Mouse (Mus musculus): Measurements from ENCODE around the gene Taok3.

The Taok3 gene

DNA sequence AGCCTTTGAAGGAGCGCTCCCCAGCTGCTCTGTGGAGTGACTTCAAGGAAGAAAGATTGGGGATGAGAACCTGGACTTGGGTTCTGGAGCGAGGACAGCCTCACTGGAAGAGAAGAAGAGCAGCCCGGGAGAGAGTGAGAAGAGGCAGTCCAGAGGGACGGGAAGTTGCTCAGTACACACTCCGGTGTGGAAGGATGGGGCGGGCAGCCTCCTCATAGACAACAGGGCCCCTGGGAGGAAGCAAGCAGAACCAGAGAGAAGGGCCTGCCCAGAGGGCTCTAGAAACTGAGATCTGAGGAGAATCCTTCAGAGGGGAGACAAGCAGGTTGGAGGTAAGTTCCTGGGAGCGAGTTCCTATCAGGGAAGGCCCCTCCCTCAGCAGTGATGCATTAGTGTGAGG, 20.4 kb downstream of the Taok3 start:
- DNase-seq (ENCODE audit: inconsistent age in 2 of 2, low spot score in 1 of 2) = peak in 1 of 2 experiments; percentile 27

DNA sequence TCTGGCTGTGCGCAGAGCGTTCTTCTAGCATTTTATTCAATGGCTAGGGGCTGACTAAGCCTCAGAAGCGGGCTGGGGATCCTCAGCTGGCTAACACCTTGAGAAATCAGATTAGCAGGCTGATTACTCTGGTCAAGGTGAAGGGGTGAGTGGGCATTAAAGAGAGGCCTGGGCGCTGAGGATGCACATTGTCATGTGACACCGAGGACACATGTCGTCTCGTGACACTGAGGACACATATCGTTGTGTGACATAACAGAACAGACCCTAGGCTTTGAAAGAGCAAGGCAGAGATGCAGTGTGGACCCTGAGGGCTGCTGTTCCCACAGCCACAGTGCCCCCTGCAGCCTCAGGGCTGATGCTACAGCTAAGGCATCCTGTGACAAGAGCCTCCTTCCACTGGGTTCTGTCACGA, 23.8 kb downstream of the Taok3 start:
- peak in 1 of 2 experiments; percentile 75 for DNase-seq (ENCODE audit: inconsistent age in 2 of 2, low spot score in 1 of 2)

GRCm38 (mm10) chr5:117146165-117146564, 26.2 kb downstream of the Taok3 start:
- peak in 1 of 2 experiments; percentile 21 for DNase-seq (ENCODE audit: inconsistent age in 2 of 2, low spot score in 1 of 2)

DNA sequence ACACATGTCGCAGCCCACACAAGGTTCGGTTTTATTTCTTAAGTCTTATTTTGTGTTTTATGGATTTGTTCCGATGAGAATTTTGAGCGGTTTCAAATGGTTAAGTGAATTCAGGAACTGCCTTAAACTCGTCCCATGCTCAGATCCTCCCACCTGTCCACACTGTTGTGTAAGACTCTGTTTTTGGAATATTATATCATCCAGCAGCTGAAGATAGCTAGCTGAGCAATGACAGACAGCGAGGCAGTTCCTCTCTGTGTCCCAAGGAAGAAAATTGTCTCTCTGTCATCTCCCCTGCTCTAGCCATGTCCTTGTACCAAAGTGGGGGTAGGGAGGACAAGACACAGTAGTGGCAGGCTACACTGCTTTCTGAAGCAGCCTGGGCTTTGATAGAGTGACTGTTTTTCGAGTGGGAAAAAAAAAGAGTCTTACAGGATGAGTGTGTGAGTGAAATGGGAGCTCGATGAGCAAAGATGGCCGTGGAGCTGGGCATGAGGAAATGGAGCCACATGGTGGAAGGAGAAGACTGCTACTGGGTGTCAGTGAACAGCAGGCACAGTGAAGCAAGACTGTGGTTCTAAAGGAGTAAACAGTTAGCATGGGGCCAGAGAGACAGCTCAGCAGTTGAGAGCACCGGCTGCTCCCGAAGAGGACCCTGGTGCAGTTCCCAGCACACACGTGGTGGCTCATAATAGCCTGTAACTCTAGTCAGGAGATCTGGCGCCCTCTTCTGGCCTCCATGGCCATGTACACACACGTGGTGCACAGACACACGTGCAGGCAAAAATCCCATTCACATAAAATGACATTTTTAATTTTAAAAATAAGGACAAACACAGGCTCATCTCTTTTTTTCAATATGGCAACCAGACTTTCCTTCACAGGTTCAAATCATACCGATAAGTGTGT, 27.5 kb downstream of the Taok3 start:
- DNase-seq (ENCODE audit: inconsistent age in 2 of 2, low spot score in 1 of 2) = peak in 1 of 2 experiments; percentile 22

DNA sequence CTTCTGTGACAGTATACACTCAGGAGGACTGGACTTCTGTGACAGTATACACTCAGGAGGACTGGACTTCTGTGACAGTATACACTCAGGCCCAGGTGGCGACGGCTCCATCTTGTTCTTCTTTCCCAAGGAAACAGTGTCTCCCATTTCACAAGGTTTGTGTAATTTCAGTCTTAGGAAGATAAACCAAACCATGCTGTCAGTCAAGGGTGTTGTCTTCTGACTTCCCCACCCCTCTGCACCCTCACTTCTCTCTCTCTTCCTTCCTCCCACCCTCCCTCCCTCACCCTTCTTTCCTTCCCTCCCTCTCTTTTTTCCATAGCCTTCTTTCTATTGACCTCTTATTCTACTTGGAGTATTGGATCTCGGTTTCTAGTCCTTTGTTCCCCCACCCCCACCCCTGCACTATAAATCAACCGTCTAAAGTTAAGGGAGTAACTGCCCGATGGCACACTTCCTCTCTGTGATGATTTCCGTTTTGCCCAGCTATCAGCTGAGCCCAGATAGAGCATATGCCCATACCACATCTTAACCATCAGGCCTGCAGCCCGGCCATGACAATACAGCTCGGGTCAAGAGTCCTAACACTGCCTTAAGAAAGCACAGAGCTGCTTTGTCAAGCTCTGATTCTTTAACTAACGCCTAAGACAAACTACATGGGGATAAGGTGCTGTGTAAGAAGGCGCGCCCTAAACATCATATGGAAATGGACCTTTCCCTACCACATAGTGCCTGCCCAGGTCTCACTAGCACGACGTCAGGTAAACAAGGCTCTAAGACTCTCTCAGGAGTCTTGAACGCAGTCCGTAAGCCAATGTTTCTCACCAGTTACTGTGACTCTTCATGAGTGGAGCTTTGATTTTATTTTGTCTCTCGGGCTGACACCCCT, 29.4 kb downstream of the Taok3 start:
- DNase-seq (ENCODE audit: inconsistent age in 2 of 2, low spot score in 1 of 2) = no peak

DNA sequence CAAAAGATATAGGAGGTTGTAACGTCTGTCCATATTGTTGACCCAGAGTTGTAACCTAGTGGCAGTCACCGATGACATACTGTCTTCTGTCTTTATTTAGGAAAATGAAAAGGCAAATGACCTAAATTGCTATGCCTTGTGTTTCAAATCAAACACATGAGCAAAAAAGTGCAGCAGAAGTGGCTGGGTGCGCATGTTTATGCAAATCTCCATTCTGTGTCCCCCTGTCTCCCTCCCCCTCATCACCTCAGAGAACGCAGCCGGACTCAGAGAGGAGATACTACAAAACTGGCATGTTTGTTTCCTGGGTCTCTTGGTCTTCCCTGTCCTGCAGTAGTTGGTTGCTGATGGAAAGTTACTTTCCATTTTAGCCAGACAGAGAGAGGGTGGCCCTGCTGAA, 30.1 kb downstream of the Taok3 start:
- no peak for DNase-seq (ENCODE audit: inconsistent age in 2 of 2, low spot score in 1 of 2)

GRCm38 (mm10) chr5:117152944-117153343, 33.0 kb downstream of the Taok3 start:
- no peak for DNase-seq (ENCODE audit: inconsistent age in 2 of 2, low spot score in 1 of 2)

DNA sequence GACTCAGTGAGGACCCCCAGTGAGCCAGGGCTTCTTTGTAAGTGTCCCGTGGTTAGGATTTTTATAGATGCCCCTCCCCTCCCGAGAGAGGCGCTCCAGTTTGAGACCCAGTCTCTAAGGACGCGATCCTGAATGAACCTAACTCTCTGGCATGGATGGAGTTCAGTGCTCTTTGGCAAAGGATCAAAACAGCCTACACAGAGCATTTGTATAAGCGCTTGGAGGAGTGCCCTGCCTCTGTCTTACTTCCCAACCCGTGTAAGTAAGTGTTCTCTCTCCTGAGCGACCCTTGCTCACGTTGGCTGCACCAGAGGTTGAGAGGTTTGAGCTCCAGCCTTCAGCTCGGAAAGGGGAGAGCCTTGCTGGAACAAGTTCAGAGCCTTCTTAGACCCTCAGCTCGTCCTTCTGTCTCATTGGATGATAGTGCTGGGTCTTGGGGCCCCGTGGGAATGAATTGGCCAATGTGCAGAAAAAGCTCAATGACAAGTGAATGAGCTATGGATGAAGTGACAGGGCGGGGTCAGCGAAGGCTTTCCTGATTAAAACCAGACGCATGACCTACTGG, 33.7 kb downstream of the Taok3 start:
- peak in 1 of 2 experiments; percentile 46 for DNase-seq (ENCODE audit: inconsistent age in 2 of 2, low spot score in 1 of 2)

- peak; percentile 91 to 94 for DNase-seq (ENCODE audit: inconsistent age in 2 of 2, low spot score in 1 of 2)
These were observed 38.5 kb downstream of the Taok3 start for GRCm38 (mm10) chr5:117158335-117159018.

GRCm38 (mm10) chr5:117159326-117159725, 39.4 kb downstream of the Taok3 start:
- peak; percentile 31 to 65 for DNase-seq (ENCODE audit: inconsistent age in 2 of 2, low spot score in 1 of 2)

GRCm38 (mm10) chr5:117159805-117160291, 39.9 kb downstream of the Taok3 start:
- peak in 1 of 2 experiments; percentile 54 for DNase-seq (ENCODE audit: inconsistent age in 2 of 2, low spot score in 1 of 2)

GRCm38 (mm10) chr5:117160499-117160898, 40.6 kb downstream of the Taok3 start:
- DNase-seq (ENCODE audit: inconsistent age in 2 of 2, low spot score in 1 of 2) = peak in 1 of 2 experiments; percentile 58

- DNase-seq (ENCODE audit: inconsistent age in 2 of 2, low spot score in 1 of 2) = no peak
These were observed 43.9 kb downstream of the Taok3 start for GRCm38 (mm10) chr5:117163790-117164189.

- DNase-seq (ENCODE audit: inconsistent age in 2 of 2, low spot score in 1 of 2) = no peak
These were observed 44.6 kb downstream of the Taok3 start for GRCm38 (mm10) chr5:117164516-117164915.

DNA sequence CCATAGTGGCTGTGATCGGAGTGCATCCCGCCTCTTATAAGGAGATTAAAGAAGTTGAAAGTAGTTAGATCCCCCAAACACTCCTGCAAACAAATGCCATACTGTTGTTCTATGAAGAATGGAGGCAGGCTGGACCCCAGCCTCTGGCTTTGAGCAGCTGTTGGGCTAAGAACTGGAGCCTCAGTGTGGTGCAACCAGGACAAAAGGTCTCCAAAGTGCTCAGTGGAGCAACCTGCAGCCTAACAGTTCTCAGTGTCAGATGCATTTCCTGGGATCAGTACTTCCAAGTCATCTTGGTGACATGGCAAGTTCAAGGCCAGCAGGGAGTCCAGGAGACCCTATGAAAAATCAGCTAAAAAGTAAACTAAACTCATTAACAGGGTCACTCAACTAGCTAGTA, 45.0 kb downstream of the Taok3 start:
- no peak for DNase-seq (ENCODE audit: inconsistent age in 2 of 2, low spot score in 1 of 2)

- no peak for DNase-seq (ENCODE audit: inconsistent age in 2 of 2, low spot score in 1 of 2)
These were observed 46.0 kb downstream of the Taok3 start for GRCm38 (mm10) chr5:117165946-117166345.

- no peak for DNase-seq (ENCODE audit: inconsistent age in 2 of 2, low spot score in 1 of 2)
These were observed 47.0 kb downstream of the Taok3 start for GRCm38 (mm10) chr5:117166811-117167365.

- no peak for DNase-seq (ENCODE audit: inconsistent age in 2 of 2, low spot score in 1 of 2)
These were observed 48.6 kb downstream of the Taok3 start for GRCm38 (mm10) chr5:117168351-117169100.

DNA sequence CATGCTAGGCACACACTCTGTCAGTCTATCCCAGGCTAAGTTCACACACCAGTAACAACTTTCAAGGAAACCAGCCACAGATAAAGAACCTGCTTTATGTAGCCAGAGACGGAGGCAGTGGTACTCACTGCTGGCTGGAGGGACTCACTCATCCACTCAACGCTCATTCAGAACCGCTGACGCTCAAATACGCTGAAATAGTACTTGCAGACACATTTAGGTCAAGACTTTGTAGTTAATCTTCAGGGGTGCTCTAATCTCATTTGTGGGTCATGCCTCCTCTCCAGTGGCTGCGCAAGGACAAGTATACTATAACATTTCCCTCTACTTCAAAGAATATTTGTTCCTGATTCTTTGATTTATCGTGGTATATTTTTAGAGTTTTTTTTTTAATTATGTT, 54.1 kb downstream of the Taok3 start:
- no peak for DNase-seq (ENCODE audit: inconsistent age in 2 of 2, low spot score in 1 of 2)

GRCm38 (mm10) chr5:117175896-117176295, 56.0 kb downstream of the Taok3 start:
- no peak for DNase-seq (ENCODE audit: inconsistent age in 2 of 2, low spot score in 1 of 2)
